Mouse (Mus musculus) limb, embryonic 10.5 days (tissue): ENCODE results near the gene Sp2. TPM values are rescaled to one million over a fixed set of nuclear protein-coding genes. Genes with fewer than 3 reads are reported as not detected.
A peak's percentile ranks its signal among the peaks of the same experiment; 100 is the strongest.

Experiments
- DNase-seq: peaks from one replicate; pipeline ENCODE4 v3.0.0-alpha.2; 2017; ENCODE audit warnings: low spot score
- H3K27ac ChIP-seq: fragments of 300-500 bp; sonication (generic); 2 replicates; pipeline ENCODE4 v1.5.1; 2016; ENCODE audit warnings: mild to moderate bottlenecking
- H3K27me3 ChIP-seq: fragments of 300-500 bp; sonication (generic); 2 replicates; pipeline ENCODE4 v1.6.1; 2016; ENCODE audit warnings: low read depth, mild to moderate bottlenecking; ENCODE audit not compliant: poor library complexity, severe bottlenecking
- H3K36me3 ChIP-seq: fragments of 300-500 bp; sonication (generic); 2 replicates; pipeline ENCODE4 v1.6.1; 2016; ENCODE audit warnings: mild to moderate bottlenecking, moderate library complexity
- H3K4me1 ChIP-seq: fragments of 300-500 bp; sonication (generic); 2 replicates; pipeline ENCODE4 v1.6.1; 2016
- H3K4me3 ChIP-seq: fragments of 300-500 bp; sonication (generic); 2 replicates; pipeline ENCODE4 v1.5.1; 2016; ENCODE audit warnings: mild to moderate bottlenecking, moderate library complexity
- H3K9me3 ChIP-seq: fragments of 300-500 bp; sonication (generic); replicated peaks from 2 replicates; pipeline ENCODE4 v1.6.1; 2016; ENCODE audit warnings: mild to moderate bottlenecking
- WGBS: fragments of 180-500 bp; shearing (Covaris S2); methylation state at CpG from one replicate; pipeline ENCODE4 v1.1.7; 2016; 5-methylcytosine and 5-hydroxymethylcytosine counted together
- polyA plus RNA-seq: library from polyadenylated mRNA; unstranded; fragments of >200 nt; fragmentation: Nextera tagmentation; extraction: Ambion mirVana; gene quantifications from 2 replicates; pipeline ENCODE4 v1.2.1, GENCODE M21; 2016

Sp2 gene
- 26.1 and 28.1 TPM in 2 replicates for polyA plus RNA-seq

DNA sequence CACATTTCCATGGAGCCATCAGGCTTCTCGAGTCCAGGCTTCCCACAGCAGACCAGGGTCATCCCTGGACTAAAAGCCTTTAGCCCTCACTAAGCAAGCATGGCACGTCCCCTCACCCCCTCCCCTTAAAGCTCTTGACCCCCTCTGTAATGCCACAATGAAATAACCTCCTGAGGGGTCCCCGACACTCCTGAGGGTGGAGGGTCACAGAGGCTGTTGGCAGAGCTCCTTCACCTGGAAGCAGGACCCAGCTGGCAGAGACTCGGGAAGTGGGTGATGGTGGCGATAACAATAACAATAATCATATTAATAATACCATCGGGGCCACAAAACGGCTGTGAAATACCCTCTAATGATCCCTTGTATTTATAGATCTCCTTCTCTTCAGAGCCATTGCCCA is at the start of gene Sp2:
Sp2 (minus strand) TSS at position 101 of the 400 bp plus-strand sequence.
- H3K27me3 ChIP-seq: peaks cover 33% of the 10 kb centered on the region; the same call in 1 of the 2 replicates
- 70% methylated on average over 7 of the region's 7 CpGs for WGBS
- H3K27ac ChIP-seq: peak within 1 kb of the TSS; percentile 10; the same call in 1 of the 2 replicates
- DNase-seq: no peak
- H3K36me3 ChIP-seq: no peaks in the 10 kb centered on the region
- H3K4me1 ChIP-seq: peaks cover 57% of the 10 kb centered on the region
- no peaks in the 10 kb centered on the region for H3K9me3 ChIP-seq
- H3K4me3 ChIP-seq: peak within 1 kb of the TSS; percentile 23; the same call in 1 of the 2 replicates

GRCm38 (mm10) chr11:97032499-97032898 is 49.7 kb upstream of the Sp2 start:
- Histone ChIP-seq H3K27ac (no peak overlapping the region), H3K9me3 (no peaks in the 10 kb centered on the region), H3K4me3 (no peak overlapping the region), H3K27me3 (no peaks in the 10 kb centered on the region), H3K36me3 (peaks cover 26% of the 10 kb centered on the region), H3K4me1 (peaks cover 21% of the 10 kb centered on the region)
- WGBS: 93% methylated on average over 4 of the region's 4 CpGs
- no peak for DNase-seq

GRCm38 (mm10) chr11:97031977-97032376 is 49.2 kb upstream of the Sp2 start:
- Histone ChIP-seq H3K9me3 (no peaks in the 10 kb centered on the region), H3K27me3 (no peaks in the 10 kb centered on the region), H3K4me3 (no peak overlapping the region), H3K4me1 (peaks cover 21% of the 10 kb centered on the region), H3K36me3 (peaks cover 26% of the 10 kb centered on the region), H3K27ac (no peak overlapping the region)
- no peak for DNase-seq
- WGBS: 84% methylated on average over 12 of the region's 12 CpGs

DNA sequence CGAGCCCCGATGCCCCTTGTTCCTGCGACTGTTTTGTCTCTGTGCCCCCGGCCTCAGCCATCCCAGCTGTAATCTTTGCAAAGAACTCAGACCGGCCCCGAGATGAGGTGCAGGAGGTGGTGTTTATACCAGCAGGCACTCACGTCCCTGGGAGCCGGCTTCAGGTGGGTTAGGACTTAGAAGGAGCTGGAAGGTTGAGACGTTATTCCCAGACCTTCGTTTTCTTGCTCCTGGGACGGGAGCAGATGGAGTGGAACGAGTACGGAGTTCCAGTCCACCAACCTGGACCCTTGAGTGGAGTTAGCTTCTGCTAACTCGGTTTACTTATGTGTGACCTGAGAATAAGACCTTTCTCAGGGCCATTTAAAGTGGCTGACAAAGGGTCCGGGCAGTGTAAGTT is 47.7 kb upstream of the Sp2 start:
- peaks cover 30% of the 10 kb centered on the region for H3K4me1 ChIP-seq
- H3K4me3 ChIP-seq: peak overlapping the region; percentile 65
- no peaks in the 10 kb centered on the region for H3K27me3 ChIP-seq
- DNase-seq: peak; percentile 47
- H3K27ac ChIP-seq: peak overlapping the region; percentile 91
- H3K9me3 ChIP-seq: no peaks in the 10 kb centered on the region
- H3K36me3 ChIP-seq: peaks cover 26% of the 10 kb centered on the region
- 22% methylated on average over 15 of the region's 15 CpGs for WGBS

- peaks cover 36% of the 10 kb centered on the region for H3K4me1 ChIP-seq
- WGBS: 2% methylated on average over 25 of the region's 25 CpGs
- peaks cover 6% of the 10 kb centered on the region for H3K27me3 ChIP-seq
- H3K36me3 ChIP-seq: peaks cover 25% of the 10 kb centered on the region
- H3K9me3 ChIP-seq: no peaks in the 10 kb centered on the region
- peak; percentile 96 for DNase-seq
- H3K4me3 ChIP-seq: peak within 1 kb of the TSS; percentile 65
- H3K27ac ChIP-seq: peak within 1 kb of the TSS; percentile 91
Measured at GRCm38 (mm10) chr11:97029686-97030417, 47.1 kb upstream of the Sp2 start, which contains the start of gene Scrn2. Gene Scrn2 (plus strand): TSS chr11:97029938.

DNA sequence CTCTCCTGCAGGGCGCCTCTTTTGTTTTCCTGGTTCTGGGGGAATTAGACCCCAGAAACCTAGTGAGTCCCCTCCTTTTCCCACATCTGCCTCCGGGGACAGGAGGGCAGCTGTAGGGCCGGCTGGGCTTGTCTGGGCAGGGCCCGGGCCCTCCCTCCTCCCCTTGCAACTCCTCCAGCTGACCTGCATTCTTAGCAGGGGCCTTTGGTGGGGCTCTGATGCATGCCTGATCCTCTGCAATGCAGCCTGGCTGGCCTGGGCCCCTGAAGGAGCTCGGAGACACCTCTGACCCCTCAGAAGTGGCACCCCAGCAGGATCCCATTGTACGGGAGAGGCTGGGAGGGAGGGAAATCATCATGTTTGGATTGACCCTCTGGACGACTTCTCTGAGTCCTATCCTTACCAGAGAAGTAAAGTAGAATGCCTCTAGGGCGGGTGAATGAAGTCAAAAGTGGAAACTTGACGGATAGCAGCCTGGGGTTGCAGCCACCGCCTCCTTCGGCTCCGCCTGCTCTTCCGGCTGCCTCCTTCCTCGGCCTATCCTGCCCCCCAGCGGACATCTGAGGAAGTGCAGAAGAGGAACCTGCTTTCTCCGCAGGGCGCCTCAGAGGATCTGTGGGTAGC is 43.1 kb upstream of the Sp2 start:
- H3K4me1 ChIP-seq: peaks cover 51% of the 10 kb centered on the region
- no peaks in the 10 kb centered on the region for H3K9me3 ChIP-seq
- peaks cover 46% of the 10 kb centered on the region for H3K27me3 ChIP-seq
- H3K36me3 ChIP-seq: no peaks in the 10 kb centered on the region
- DNase-seq: peak; percentile 93
- H3K27ac ChIP-seq: peak overlapping the region; percentile 82
- WGBS: 3% methylated on average over 17 of the region's 17 CpGs
- H3K4me3 ChIP-seq: peak overlapping the region; percentile 43

GRCm38 (mm10) chr11:97024977-97025376 is 42.2 kb upstream of the Sp2 start:
- H3K4me3 ChIP-seq: peak overlapping the region; percentile 43; the same call in 1 of the 2 replicates
- 26% methylated on average over 10 of the region's 10 CpGs for WGBS
- H3K9me3 ChIP-seq: no peaks in the 10 kb centered on the region
- no peak for DNase-seq
- peaks cover 43% of the 10 kb centered on the region for H3K4me1 ChIP-seq
- H3K27me3 ChIP-seq: peaks cover 54% of the 10 kb centered on the region
- H3K36me3 ChIP-seq: no peaks in the 10 kb centered on the region
- peak overlapping the region; percentile 82 for H3K27ac ChIP-seq

DNA sequence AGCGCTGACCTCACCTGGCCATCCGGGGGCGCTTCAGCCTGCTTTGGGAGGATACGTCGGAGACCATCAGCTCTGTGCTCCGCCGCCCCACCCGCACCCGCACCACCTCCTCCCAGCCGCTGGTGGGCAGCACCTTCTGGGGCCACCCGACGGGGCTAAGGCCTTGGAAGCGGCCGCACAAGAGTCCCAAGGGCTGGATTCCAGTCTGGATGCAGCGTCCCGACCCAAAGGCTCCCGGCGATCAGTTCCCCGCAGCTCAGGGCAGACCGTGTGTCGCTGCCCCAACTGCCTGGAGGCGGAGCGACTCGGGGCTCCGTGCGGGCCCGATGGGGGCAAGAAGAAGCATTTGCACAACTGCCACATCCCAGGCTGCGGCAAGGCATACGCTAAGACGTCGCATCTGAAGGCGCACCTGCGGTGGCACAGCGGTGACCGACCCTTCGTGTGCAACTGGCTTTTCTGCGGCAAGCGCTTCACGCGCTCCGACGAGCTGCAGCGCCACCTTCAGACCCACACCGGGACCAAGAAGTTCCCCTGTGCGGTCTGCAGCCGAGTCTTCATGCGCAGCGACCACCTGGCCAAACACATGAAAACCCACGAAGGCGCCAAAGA is 39.2 kb upstream of the Sp2 start:
- WGBS: 1% methylated on average over 50 of the region's 50 CpGs
- Histone ChIP-seq H3K4me1 (peaks cover 58% of the 10 kb centered on the region), H3K9me3 (no peaks in the 10 kb centered on the region)

DNA sequence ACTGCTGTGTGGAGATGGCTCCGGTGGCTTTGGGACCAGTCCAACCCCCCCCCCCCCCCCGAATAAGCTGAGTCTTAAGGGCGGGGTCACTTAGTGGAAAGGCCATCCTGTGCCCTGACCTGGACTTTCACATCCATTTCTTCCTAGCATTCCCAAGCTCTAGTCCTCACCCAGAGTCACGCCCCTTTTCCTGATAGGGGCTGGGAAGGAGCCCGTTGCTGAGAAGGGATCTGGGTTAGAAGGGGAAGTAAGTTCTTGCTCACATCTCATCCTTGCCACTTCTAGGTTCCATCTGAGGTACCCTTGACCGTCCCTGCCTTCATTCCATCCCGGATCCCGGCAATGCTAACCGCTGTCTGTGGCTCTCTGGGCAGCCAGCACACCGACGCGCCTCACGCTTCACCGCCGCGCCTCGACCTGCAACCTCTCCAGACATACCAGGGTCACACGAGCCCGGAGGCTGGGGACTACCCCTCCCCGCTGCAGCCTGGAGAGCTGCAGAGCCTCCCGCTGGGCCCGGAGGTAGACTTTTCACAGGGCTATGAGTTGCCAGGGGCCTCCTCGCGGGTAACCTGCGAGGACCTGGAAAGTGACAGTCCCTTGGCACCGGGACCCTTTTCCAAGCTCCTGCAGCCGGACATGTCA is 38.5 kb upstream of the Sp2 start:
- peak; percentile 58 for DNase-seq
- Histone ChIP-seq H3K27ac (no peak overlapping the region), H3K4me1 (peaks cover 58% of the 10 kb centered on the region), H3K9me3 (no peaks in the 10 kb centered on the region), H3K27me3 (peaks cover 92% of the 10 kb centered on the region), H3K36me3 (no peaks in the 10 kb centered on the region), H3K4me3 (peak overlapping the region; percentile 54)
- WGBS: 2% methylated on average over 27 of the region's 27 CpGs

More for the DNA sequence above, 39.2 kb upstream of the Sp2 start:
- H3K4me3 ChIP-seq: peak overlapping the region; percentile 54
- H3K27ac ChIP-seq: peak overlapping the region; percentile 72
- peak; percentile 80 for DNase-seq
- H3K27me3 ChIP-seq: peaks cover 84% of the 10 kb centered on the region
- H3K36me3 ChIP-seq: no peaks in the 10 kb centered on the region

DNA sequence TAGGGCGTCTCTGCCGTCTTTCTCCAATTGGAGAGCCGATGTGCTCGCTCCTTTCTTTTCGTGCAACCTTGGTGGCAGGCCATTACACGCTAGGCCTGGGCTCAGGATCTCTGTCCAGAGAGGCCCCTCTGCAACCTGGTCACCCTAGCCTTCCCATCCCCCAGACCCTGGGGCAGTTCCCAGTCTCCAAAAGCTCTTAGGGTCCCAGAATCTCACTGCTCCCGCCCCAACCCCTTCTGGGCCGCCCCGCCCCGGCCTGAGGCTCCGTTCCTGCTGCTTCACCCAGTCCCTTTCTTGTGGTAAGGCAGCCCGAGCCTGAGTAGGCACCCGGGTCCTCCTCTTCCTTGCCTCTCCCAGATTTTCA is 36.6 kb upstream of the Sp2 start:
- H3K27me3 ChIP-seq: peaks cover 100% of the 10 kb centered on the region
- peak; percentile 54 for DNase-seq

DNA sequence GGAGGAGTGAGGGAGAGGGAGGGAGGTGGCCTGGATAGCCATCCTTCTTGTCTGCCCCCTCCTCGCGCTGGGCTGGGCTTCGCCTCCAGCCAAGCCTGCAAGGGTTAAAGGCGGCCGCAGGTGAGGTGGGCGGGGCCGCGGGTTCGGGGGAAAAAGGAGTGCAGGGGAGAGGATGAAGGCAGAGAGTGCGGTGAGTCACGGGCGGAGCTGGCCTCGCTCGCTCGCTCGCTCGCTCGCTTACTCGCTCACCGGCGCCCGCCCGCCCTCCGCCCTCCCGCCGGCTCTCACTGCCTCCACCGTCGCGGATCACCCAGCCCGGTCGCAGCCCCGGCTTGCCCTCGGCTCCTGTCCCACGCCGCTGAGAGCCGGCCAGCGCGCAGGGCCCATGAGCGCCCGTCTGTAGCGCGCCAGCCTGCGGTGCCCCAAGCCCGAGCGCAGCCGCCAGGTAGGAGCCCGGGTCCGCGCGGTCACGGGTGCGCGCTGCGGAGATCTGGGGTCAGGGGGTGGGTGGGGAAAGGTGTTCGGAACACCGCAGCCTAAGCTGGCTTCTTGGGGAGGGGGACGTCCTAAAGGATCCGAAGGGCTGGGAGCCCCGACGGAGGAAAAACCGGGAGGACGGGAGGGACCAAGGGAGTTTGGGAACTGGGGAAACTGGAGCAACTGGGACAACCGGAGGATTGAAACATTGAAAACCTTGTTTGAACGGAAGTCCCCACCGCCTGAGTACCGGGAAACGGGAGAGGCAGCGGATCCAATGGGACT is 36.0 kb upstream of the Sp2 start:
- H3K27ac ChIP-seq: peak overlapping the region; percentile 56
- H3K27me3 ChIP-seq: peaks cover 100% of the 10 kb centered on the region
- H3K4me3 ChIP-seq: peak overlapping the region; percentile 56
- no peaks in the 10 kb centered on the region for H3K9me3 ChIP-seq
- H3K4me1 ChIP-seq: peaks cover 43% of the 10 kb centered on the region
- peak; percentile 74 for DNase-seq
- H3K36me3 ChIP-seq: no peaks in the 10 kb centered on the region
- WGBS: under 1% methylated on average over 67 of the region's 68 CpGs

More for the DNA sequence above, 36.6 kb upstream of the Sp2 start:
- peaks cover 43% of the 10 kb centered on the region for H3K4me1 ChIP-seq
- H3K36me3 ChIP-seq: no peaks in the 10 kb centered on the region
- H3K27ac ChIP-seq: peak overlapping the region; percentile 56; the same call in 1 of the 2 replicates
- H3K9me3 ChIP-seq: no peaks in the 10 kb centered on the region
- 3% methylated on average over 13 of the region's 13 CpGs for WGBS
- H3K4me3 ChIP-seq: peak overlapping the region; percentile 56
